Mouse (Mus musculus) spleen, adult 12 weeks (tissue): ENCODE results near the gene Ccdc51.

Experiments
- DNase-seq: peaks from one replicate; pipeline ENCODE4 v3.0.0; 2022; ENCODE audit warnings: low spot score

The Ccdc51 gene

DNA sequence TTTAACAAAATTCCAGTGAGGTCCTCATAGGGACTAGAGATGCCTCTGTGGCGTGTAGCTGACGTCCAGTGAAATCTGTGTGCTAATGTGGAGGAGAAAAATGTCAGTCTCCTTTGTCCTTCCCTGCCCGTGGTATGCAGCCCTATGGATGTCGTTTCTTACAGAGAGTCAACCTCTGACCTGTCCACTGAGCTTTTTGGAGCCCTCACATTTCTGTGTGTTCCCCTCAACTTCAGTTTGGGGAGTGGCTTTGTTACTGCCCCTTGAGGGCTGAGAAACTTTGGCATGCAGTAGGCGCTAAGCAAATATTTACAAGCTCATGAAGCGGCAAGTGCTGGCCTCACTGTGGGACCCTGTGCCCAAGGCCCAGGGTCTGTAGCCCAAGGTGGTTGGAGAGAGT, 15.0 kb downstream of the Ccdc51 start:
- DNase-seq = no peak

DNA sequence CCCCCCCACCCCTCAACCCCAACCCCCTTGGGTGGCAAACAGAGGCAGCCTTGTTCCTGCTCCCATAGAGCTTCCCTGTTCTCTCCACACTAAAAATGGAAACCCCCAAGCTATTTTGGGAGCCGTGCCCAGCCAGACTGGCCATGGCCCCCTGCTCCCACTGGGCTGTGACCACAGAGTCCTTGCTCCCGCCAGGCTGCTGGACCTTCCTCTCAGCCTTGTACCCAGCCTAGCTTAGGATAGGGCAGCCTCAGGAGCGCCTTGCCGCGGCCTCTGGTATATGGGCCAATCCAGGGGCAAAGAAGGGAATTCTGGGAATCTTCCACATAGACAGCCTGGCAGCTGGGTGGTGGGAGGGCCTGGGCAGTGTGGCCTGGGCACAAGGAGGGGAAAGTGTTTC, 15.5 kb downstream of the Ccdc51 start:
- no peak for DNase-seq

DNA sequence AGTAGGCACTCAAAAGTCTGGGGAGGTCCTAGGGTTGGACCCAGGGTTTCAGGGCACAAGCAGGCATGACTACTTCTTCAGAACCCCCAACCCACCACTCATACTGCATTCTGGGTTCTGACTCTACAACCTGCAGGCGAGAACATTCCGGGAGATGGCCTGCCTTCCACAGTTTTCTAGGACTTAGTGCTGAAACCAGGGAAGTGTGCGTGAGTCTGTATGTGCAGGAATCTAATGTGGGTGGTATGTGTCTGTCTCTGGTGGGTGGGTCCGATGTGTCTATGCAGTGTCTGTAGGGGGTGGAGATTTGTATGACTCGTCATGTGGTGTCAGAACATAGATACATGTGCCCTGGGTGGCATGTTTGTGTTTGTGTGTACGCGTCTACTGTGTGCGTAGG, 16.1 kb downstream of the Ccdc51 start:
- no peak for DNase-seq

DNA sequence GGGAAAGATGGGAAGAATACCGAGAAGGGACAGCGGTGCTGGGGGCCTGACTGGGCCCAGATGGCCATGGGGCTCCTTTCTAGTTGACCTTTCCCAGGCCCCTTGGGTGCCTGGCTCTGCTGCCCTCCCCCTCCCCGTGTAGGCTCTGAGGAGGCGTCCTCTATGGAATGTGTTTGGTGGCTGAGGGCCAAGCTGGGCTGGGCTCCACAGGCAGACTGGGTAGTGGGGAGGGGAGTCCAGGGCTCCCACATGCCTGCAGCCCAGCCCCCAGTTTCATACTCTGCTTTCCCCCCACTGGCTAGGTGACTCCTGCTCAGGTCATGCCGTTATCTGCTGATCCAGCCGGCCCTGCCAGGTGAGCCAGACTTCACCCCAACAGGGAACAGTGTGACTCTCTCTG, 16.7 kb downstream of the Ccdc51 start:
- no peak for DNase-seq

DNA sequence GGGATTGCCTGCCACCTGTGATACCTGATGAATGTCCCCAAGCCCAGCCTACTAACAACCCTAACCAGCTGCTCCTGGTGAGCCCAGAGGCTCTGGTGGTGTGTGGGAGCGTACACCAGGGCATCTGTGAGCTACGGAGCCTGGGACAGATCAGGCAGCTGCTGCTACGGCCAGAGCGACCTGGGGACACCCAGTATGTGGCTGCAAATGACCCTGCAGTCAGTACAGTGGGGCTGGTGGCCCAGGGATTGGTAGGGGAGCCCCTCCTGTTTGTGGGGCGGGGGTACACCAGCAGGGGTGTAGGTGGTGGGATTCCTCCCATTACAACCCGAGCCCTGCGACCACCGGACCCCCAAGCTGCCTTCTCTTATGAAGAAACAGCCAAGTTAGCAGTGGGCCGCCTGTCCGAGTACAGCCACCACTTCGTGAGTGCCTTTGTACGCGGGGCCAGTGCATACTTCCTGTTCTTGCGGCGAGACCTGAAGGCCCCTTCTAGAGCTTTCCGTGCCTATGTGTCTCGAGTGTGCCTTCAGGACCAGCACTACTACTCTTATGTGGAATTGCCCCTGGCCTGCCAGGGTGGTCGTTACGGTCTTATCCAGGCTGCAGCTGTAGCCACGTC, 18.1 kb downstream of the Ccdc51 start:
- DNase-seq = no peak

DNA sequence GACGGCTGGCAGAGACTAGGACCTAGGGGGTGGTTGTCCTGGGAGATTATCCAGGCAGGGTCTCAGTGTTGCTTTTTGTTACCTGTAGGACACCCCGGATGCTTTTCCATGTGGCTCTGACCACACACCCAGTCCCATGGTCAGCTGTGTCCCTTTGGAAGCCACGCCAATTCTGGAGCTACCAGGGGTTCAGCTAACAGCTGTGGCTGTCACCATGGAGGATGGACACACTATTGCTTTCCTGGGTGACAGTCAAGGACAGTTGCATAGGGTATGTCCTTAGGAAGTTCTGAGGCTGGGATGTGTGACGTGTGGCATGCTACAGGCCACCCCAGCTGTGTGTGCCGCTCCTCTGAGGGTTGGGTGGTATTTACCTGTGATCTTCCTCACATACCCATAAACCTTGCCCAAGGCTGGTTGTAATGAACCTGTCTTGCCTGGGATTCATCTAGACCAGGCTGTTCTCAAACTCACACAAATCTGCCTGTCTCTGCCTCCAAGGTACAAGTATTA, 19.7 kb downstream of the Ccdc51 start:
- DNase-seq = no peak

DNA sequence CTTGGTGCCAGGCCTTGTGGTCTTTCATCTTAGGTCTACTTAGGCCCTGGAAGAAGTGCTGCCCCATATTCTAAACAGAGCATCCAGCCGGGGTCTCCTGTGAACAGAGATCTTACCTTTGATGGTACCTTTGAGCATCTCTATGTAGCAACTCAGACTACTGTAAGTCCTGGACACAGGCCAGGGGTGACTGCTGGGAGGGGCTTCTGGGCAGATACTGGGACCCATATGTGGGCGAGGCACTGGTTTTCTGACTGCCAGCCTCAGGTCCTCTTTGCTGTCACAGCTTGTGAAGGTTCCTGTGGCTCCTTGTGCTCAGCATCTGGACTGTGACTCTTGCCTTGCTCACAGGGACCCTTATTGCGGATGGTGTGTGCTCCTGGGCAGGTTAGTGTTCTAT, 20.2 kb downstream of the Ccdc51 start:
- DNase-seq = no peak

DNA sequence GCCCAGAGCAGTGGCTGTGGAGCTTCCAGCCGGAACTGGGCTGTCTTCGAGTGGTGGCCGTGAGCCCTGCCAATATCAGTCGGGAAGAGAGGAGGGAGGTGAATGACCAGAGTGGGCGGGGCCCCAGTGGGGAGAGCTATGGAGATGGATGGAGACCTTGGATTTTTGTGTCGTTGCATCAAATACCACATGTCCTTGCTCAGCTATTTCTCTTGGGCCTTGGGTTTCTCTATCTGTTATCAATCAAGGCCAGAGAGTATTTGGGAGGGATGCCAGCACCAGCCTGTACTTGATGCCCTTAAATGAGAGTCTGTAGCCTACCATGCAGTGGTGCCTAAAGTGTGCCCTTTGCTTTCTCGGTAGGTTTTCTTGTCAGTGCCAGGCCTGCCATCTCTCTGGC, 21.0 kb downstream of the Ccdc51 start:
- DNase-seq = no peak

DNA sequence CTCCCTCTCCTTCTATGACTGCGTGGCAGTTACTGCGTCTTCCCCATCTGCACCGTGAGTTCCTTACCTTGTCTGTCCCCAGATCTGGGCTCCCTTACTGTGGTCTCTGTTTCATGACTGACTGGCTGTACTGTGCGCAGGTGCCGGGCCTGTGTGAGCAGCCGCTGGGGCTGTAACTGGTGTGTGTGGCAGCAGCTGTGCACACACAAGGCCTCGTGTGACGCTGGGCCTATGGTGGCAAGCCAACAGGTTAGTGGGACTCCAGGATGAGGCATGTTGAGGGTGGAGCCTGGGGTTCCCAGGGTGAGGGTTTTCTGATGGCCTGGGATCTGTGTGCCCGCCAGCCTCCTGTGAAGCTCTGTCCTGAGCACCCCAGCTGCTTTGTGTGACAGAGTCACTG, 21.8 kb downstream of the Ccdc51 start:
- DNase-seq = no peak

DNA sequence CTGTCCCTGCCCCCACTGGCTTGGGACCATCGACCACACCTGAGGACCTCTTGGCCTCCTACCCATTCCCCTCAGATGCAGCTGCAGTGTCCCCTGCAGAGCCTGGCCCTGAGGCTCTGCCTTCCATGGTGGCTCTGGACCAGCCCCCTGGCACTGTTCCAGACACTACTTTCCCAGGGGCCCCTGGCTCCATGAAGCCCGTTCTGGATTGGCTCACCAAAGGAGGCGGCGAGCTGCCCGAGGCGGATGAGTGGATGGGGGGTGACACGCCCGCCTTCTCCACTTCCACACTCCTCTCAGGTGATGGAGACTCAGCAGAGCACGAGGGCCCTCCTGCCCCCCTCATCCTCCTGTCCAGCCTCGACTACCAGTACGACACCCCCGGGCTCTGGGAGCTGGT, 22.7 kb downstream of the Ccdc51 start:
- no peak for DNase-seq

DNA sequence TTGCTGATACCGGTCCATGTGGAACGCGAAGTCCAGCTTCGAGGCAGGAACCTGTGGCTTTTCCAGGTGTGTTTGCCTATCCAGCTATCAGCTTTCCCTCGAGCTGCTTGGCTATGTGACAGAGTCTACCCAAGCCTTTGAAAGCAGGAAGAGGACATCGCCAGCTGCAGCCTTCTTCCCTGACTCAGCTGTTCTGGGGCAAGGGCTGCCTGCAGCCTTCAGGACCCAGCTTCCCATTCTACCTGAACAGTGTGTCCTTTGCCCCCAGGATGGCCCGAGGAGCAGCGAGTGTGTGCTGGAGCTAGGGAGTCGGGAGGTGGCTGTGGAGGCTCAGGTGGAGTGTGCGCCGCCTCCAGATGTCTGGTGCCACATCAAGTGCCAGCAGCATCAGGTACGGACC, 23.4 kb downstream of the Ccdc51 start:
- DNase-seq = no peak

DNA sequence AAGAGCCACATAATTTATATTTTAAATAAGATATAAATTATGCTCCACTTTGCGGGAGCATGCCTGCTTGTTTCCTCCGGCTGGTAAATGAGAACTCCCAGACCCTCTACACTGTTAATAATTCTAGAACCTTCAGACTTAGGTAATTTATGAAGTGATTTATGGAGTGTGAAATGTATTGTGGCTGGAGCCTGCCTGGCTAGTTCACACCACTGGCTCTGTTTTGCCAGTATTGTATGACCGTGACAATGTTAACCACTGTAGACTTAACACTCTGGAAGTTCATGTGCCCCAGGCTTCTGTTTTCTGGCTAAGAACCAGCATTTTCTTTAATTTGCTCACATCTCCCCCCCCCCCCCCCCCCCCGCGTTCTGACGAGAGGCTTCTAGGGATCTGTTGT, 25.0 kb downstream of the Ccdc51 start:
- no peak for DNase-seq

DNA sequence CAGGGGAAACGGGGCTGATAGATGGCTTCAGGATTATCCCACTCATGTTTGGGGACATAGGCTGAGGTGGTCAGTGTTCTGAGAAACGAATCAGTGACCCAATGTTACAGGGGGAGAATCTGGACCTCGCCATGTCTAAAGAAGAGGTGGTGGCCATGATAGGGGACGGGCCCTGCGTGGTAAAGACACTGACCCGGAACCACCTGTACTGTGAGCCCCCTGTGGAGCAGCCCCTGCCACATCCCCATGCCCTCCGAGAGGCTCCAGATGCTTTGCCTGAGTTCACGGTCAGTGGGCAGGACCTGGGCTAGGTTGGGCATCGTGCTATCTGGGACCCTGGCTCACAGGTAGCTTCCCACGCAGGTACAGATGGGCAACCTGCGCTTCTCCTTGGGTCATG, 27.9 kb downstream of the Ccdc51 start:
- DNase-seq = no peak

DNA sequence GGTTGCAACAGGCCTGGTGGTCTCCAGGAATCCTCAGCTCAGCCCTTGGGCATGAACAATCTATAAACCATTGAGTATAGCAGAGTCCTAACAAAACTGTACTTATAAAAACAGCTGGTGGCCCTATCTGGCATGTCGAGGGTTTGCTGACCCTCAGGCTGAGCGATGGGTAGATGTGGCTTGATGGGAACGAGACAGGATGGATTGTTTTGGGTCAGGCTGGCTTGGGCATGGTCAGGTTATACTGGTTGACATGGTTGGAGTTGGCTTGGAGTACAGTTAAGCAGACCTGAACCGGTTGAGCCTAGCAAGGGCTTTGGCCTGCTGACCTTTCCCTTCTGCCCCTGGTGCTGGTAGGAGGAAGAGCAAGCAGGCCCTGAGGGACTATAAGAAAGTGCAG, 28.8 kb downstream of the Ccdc51 start:
- no peak for DNase-seq

DNA sequence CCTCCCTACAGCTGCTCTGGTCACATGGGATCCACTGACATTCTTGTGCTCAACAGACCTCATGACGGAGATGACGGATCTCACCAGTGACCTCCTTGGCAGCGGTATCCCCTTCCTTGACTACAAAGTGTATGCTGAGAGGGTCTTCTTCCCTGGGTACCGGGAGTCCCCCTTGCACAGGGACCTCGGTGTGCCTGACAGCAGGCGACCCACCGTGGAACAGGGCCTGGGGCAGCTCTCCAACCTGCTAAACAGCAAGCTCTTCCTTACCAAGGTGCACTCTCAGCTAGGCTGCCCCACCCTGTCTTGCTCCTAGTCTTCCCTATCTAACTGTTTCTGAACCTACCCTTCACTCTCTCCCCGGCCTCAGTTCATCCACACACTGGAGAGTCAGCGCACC, 29.3 kb downstream of the Ccdc51 start:
- no peak for DNase-seq

DNA sequence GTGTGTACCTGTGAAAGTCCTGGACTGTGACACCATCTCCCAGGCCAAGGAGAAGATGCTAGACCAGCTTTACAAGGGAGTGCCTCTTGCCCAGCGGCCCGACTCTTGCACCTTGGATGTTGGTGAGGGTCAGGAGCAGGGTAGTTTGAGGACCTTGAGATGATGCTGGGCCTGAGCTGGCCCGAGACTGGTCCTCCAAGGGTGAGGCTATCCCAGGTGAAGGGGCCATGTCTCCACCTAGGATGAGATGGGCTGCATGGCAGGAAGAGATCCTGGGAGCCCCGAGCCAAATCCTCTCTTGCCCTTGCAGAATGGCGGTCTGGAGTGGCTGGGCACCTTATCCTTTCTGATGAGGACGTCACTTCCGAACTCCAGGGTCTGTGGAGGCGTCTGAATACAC, 31.0 kb downstream of the Ccdc51 start:
- no peak for DNase-seq

DNA sequence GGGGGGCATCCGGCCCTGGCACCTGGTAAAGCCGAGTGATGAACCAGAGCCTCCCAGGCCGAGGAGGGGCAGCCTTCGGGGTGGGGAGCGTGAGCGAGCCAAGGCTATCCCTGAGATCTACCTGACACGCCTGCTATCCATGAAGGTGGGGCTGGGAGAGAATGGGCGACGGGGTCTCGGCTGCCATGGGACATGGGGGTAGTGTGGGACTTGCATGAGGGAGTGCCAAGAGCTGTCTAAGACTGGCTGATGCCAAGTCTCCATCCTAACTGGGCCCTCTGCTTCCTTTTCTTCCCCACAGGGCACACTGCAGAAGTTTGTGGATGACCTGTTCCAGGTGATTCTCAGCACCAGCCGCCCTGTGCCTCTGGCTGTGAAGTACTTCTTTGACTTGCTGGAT, 32.0 kb downstream of the Ccdc51 start:
- DNase-seq = no peak

DNA sequence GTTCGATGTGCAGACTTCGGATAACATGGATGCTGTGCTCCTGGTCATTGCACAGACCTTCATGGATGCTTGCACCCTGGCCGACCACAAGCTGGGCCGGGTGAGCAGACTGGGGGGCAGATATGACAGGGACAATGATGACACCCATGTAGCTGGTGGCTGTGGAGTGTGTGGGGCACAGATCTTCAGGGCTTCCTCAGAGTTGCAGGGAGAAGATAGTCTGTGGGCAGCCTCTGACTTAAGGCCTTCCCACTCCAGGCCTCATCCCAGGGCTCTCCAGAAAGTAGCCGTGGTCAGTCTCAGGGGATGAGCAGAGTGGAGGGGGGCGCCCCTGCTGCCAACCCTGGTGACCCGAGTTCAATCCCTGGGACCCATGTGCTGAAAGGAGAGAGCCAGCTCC, 32.6 kb downstream of the Ccdc51 start:
- no peak for DNase-seq

DNA sequence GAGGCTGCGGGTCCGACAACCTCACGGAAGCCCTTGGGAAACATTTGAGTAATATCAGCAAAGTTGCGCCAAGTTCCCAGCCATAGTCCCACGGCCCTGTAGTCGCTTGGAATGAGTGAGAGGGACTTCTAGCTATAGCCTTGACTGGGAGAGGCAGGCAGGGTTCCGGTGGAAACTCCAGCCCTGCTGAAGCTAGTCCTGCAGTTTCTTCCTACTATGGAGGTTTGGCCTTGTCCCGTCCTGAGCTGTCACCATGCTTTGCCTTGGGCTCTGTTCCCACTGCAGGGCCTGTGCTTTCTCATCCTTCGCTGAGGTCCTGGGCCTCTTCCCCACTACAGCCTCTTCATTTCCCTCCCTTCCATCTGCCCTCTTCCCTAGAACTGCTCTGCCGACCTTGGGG, 33.9 kb downstream of the Ccdc51 start:
- DNase-seq = no peak

DNA sequence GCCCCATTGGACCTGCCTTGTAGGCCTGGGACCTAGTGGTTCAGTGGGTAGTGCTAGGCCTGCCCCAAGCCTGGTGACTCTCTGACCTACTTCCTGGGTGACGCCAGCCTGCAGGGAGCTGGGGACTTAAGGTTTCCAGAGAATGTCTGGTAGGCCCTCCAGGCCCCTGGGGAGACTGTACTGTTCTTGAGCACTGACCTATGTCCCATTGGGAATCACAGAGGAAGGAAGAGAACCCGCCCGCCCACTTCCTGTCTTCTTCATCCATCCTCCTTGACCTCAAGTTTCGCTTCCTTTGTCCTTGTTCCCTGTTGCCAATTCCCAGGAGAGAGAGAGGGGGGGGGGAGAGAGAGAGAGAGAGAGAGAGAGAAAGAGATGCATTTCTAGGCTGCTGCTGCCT, 35.8 kb downstream of the Ccdc51 start:
- DNase-seq = no peak

DNA sequence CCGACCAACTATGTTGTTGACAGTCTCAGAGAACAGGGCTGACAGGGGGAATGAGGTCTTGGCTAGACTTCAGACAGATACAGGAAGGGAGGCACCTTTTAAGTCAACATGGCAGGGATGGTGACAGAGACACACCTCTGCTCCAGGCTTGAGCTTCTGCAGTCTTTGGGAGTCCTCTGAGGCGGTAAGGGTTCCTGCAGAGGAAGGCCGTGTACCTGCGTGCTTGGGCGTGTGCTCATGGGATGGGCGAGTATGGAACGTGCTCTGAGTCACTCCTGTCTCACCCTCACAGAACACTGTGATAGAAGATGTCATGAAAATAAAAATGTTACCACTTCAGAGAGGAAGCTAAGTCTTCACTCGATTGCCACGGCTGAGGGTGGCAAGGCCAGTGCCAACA, 37.3 kb downstream of the Ccdc51 start:
- no peak for DNase-seq

DNA sequence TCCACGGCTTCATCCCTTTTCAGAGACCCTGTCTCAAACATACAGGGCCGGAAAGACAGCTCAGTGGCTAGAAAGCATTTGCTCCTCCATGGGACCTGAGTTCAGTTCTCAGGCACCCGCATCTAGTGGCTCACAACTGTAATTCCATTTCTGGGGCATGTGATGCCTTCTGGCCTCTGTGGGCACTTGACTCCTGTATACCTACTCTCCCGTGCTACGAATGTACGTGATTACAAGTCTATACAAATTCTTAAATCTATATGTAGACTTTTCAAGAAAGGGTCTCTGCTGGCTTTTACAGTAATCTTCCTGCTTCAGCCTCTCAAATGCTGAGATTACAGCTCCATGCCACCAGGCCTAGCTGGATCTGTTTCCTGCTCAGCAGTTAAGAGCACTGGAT, 38.7 kb downstream of the Ccdc51 start:
- no peak for DNase-seq

DNA sequence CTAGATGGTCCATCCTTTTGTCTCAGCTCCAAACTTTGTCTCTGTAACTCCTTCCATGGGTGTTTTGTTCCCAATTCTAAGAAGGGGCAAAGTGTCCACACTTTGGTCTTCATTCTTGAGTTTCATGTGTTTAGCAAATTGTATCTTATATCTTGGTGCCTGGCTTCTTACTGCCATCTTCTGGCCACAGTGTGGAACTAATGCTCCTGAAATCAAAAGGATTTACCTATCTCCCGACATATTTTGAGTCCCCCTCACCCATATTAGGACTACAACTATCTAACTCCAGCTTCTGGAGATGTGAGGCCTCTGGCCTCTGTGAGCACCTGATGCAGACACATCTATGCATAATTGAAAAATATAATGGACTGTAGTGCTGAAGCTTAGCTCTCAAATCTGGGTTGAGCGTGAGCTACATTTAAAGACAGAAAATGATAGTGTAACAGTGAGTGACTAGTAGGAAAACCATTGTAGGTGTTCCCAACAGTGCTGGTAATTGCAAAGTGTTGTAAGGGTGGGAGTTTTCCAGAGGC, 40.3 kb downstream of the Ccdc51 start:
- no peak for DNase-seq

DNA sequence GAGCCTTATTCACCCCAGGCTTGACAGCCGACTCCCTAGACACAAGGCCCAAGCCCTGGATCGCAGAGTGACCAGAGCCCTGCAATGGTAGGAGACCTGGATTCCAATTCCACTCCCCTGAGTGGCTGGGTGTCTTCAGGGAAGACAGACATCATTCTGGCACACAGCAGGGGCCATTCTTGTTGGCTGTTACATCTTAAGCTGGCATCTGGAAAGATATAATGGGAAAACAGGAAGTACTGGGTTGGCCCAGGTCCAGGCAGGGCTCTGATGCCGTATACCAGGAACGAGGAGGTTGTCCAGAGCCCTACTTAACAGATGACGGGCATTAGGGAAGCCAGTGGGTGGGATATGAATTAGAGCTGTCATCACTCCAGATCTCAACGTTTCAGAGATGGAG, 41.0 kb downstream of the Ccdc51 start:
- no peak for DNase-seq

DNA sequence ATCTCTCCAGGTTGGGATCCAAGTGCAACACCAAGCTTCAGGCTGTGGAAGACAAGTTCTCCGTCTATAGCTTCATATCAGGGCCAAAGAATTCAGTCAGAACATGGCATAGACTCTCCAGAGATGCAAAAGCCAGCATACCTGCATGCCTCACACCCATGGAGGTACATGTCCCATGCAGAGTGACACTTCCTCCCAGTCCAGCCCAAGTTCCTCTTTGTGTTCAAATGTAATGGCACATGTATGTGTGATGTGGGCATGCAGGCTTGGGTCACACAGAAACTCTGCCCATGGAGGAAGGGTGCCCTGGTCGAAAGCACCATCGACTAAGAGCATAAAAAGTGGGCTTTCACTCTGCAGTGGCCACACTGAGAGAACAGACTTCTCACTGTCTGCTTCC, 41.9 kb downstream of the Ccdc51 start:
- DNase-seq = no peak
